In the genomic region with DNA sequence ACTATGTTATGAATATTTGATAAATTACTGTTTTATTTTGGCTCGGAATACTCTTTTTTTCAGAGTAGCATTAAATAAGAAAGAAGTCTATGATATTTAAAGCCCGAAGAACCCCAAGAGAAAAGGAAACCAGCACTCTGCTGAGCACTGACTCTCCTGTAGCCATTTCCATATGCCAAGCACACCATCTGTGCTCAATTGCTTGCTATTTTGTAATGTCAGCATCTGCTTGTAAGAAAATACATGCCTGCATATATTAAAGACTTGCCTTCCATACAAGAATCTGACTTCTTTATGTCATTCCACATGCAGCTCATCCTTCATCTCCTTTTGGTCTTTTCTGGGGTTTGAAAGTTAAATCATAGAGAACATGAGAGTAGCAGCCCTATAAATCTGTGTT, we compare ENCODE assay signal across 17 mouse cellular contexts.
DNase-seq lines count a peak whose midpoint lies in the region; ATAC-seq and TF ChIP-seq lines count a peak whose summit lies in the region.
"Had no signal": no experiment of that assay in that cellular context is flagged by ENCODE, and none has a peak within 500 bp of the region (broad histone marks: within the 10 kb centered on the region; RNA-seq: fewer than 3 reads in every experiment).

No protein-coding gene starts in this region.

- H3K9me3 ChIP-seq in embryonic facial prominence, embryonic 12.5 days, result no peaks in the 10 kb centered on the region
- H3K9me3 ChIP-seq: liver, embryonic 15.5 days had no signal

- no peak for TF ChIP-seq POLR2A in brain, embryonic 14.5 days (IDR thresholded peaks at IDR 0.05; ENCODE audit: borderline replicate concordance, extremely low read depth, insufficient read depth, insufficient read length, poor library complexity, severe bottlenecking)

- WGBS in embryonic facial prominence, embryonic 12.5 days, result 41% methylated on average over 2 of the region's 2 CpGs

- peak; percentile 52; the same call in 1 of the 2 replicates for ATAC-seq in embryonic facial prominence, embryonic 12.5 days (ENCODE audit: insufficient number of reproducible peaks, insufficient read depth, low FRiP score, low TSS enrichment)
- ATAC-seq: intestine, embryonic 16.5 days had no signal

- no peak overlapping the region for H3K27ac ChIP-seq in embryonic facial prominence, embryonic 12.5 days
- H3K27ac ChIP-seq: hindbrain, embryonic 14.5 days; liver, embryonic 15.5 days; stomach, postnatal 0 days had no signal

- no peak for TF ChIP-seq CTCF in brain, embryonic 14.5 days (IDR thresholded peaks at IDR 0.05; ENCODE audit: borderline replicate concordance, extremely low read depth, insufficient read depth, insufficient read length)

- H3K4me3 ChIP-seq in embryonic facial prominence, embryonic 12.5 days, result no peak overlapping the region
- H3K4me3 ChIP-seq: liver, embryonic 15.5 days had no signal

- H3K36me3 ChIP-seq in embryonic facial prominence, embryonic 12.5 days, result no peaks in the 10 kb centered on the region
- H3K36me3 ChIP-seq: liver, embryonic 15.5 days had no signal

- intact Hi-C loops in left cerebral cortex, postnatal 36 days (cut with DNase I), result no loop called here

- no peak overlapping the region for H3K9ac ChIP-seq in embryonic facial prominence, embryonic 12.5 days
- H3K9ac ChIP-seq: hindbrain, embryonic 14.5 days; liver, embryonic 15.5 days had no signal

- DNase-seq in layer of hippocampus, adult 11-12 months (ENCODE audit: low spot score), result peak; percentile 25
- DNase-seq in layer of hippocampus, postnatal 10 days (ENCODE audit: low spot score in 2 of 2), result no peak
- peak; percentile 74 for DNase-seq in brain, embryonic 14.5 days (ENCODE audit: low read depth)
- peak; percentile 3 to 4 for DNase-seq in left cerebral cortex, postnatal 36 days (ENCODE audit: low spot score in 2 of 2)
- DNase-seq in gastrocnemius, postnatal 10 days, result no peak
- DNase-seq in thymus, postnatal 36 days, result no peak
- DNase-seq: cerebellum, adult 18-20 months; gastrocnemius, postnatal 25 days; heart, postnatal 10 days; kidney, postnatal 25 days; lung, postnatal 14 days; retina, postnatal 1 day had no signal

- H3K4me2 ChIP-seq in embryonic facial prominence, embryonic 12.5 days (replicated peaks), result no peak overlapping the region
- H3K4me2 ChIP-seq: hindbrain, embryonic 14.5 days; liver, embryonic 15.5 days had no signal

- H3K4me1 ChIP-seq in embryonic facial prominence, embryonic 12.5 days, result no peaks in the 10 kb centered on the region
- H3K4me1 ChIP-seq: liver, embryonic 15.5 days had no signal

- no peaks in the 10 kb centered on the region for H3K27me3 ChIP-seq in embryonic facial prominence, embryonic 12.5 days
- H3K27me3 ChIP-seq: liver, embryonic 15.5 days had no signal

Comparison
In these comparisons a context has a peak if more than half of its experiments do, and no peak if none do; other contexts are left out.
1. DNase-seq: peak in layer of hippocampus, adult 11-12 months (single experiment), brain, embryonic 14.5 days (single experiment) and left cerebral cortex, postnatal 36 days (2 of 2); none in layer of hippocampus, postnatal 10 days (0 of 2), gastrocnemius, postnatal 10 days (single experiment) and thymus, postnatal 36 days (0 of 2).